Mouse (Mus musculus) heart, embryonic 15.5 days (tissue): ENCODE measurements around the gene Slc25a11. TPM values are rescaled to one million over a fixed set of nuclear protein-coding genes. Genes with fewer than 3 reads are reported as not detected.
A peak's percentile ranks its signal among the peaks of the same experiment; 100 is the strongest.

Experiments used
- ATAC-seq: fragments of 200-750 bp; cut with Nextera tagmentation; replicated peaks from 2 replicates; pipeline ENCODE4 v1.8.0; 2017; ENCODE audit warnings: low read depth, moderate TSS enrichment; ENCODE audit not compliant: insufficient number of reproducible peaks, insufficient read depth, low FRiP score
- H3K27ac ChIP-seq: fragments of 300-500 bp; sonication (generic); 2 replicates; pipeline ENCODE4 v1.5.1; 2015; ENCODE audit warnings: mild to moderate bottlenecking, inconsistent platforms
- H3K27me3 ChIP-seq: fragments of 300-500 bp; sonication (generic); 2 replicates; pipeline ENCODE4 v1.6.1; 2015; ENCODE audit warnings: inconsistent platforms
- H3K36me3 ChIP-seq: fragments of 300-500 bp; sonication (generic); 2 replicates; pipeline ENCODE4 v1.6.1; 2015; ENCODE audit warnings: mild to moderate bottlenecking, inconsistent platforms
- H3K4me1 ChIP-seq: fragments of 300-500 bp; sonication (generic); replicated peaks from 2 replicates; pipeline ENCODE4 v1.6.1; 2015; ENCODE audit warnings: inconsistent platforms
- H3K4me2 ChIP-seq: fragments of 300-500 bp; sonication (generic); 2 replicates; pipeline ENCODE4 v1.6.1; 2015; ENCODE audit warnings: inconsistent platforms, mild to moderate bottlenecking, moderate library complexity
- H3K4me3 ChIP-seq: fragments of 300-500 bp; sonication (generic); 2 replicates; pipeline ENCODE4 v1.5.1; 2015; ENCODE audit warnings: mild to moderate bottlenecking, inconsistent platforms
- H3K9ac ChIP-seq: fragments of 300-500 bp; sonication (generic); 2 replicates; pipeline ENCODE4 v1.6.1; 2015; ENCODE audit warnings: mild to moderate bottlenecking, inconsistent platforms
- H3K9me3 ChIP-seq: fragments of 300-500 bp; sonication (generic); replicated peaks from 2 replicates; pipeline ENCODE4 v1.6.1; 2016; ENCODE audit warnings: inconsistent platforms
- WGBS: fragments of 180-500 bp; shearing (Covaris S2); methylation state at CpG from one replicate; pipeline ENCODE4 v1.1.7; 2015; ENCODE audit warnings: mixed read lengths; 5-methylcytosine and 5-hydroxymethylcytosine counted together
- polyA plus RNA-seq: library from polyadenylated mRNA; unstranded; fragments of >200 nt; fragmentation: Nextera tagmentation; extraction: Ambion mirVana; gene quantifications from 2 replicates; pipeline ENCODE4 v1.2.1, GENCODE M21; 2015

The Slc25a11 gene
- polyA plus RNA-seq, 1 experiment from 2014 or later, result 279 TPM

DNA sequence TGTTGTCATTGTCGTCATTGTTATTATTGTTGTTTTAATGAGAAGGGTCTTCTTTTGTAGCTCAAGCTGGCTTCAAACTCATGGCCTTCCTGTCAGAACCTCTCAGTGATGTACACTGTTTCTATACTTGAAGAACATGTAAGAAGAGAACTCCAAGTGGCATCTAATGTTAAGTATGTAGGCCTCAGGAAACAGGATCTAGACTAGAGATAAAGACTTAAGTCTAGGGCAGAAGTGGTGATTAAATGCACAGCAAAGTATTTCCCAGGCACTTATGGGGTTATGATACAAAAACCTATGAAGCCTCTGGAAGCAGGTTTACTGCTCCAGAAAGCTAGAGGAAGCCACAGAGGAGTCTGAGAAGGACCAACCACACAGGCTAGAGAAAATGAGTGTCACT lies 9.0 kb downstream of the Slc25a11 start:
- no peak overlapping the region for H3K9ac ChIP-seq
- no peaks in the 10 kb centered on the region for H3K9me3 ChIP-seq
- no peaks in the 10 kb centered on the region for H3K27me3 ChIP-seq
- H3K4me3 ChIP-seq, result no peak overlapping the region
- H3K4me2 ChIP-seq, result no peak overlapping the region
- WGBS, result 54% methylated on average over 1 of the region's 1 CpGs
- no peak for ATAC-seq
- H3K4me1 ChIP-seq, result peaks cover 9% of the 10 kb centered on the region
- H3K36me3 ChIP-seq, result no peaks in the 10 kb centered on the region
- peak overlapping the region; percentile 46; the same call in 1 of the 2 replicates for H3K27ac ChIP-seq

DNA sequence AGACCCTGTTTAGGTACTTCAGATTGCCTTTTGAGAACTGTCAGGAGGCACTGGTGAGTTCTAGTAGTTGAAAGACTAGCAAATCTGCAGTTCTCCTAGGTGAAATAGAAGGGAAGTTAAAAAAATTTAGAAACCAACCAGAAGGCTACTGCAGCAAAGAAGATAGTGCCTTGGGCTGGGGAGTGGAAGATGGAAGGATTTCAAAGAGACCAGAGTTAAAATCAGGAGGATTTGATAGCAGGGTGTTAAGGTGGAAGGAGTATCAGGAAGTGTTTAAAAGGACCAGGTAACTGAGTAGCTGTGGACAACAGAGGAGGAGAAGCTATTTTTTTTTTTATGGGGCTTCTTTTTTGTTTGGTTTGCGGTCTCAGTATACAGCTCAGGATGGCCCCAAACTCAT lies 9.5 kb downstream of the Slc25a11 start:
- no peak overlapping the region for H3K4me3 ChIP-seq
- no peak overlapping the region for H3K9ac ChIP-seq
- H3K9me3 ChIP-seq, result no peaks in the 10 kb centered on the region
- no peaks in the 10 kb centered on the region for H3K27me3 ChIP-seq
- H3K27ac ChIP-seq, result 0 out of 2 replicates have a peak overlapping the region, but pooled peaks have one; percentile 46
- WGBS, result 96% methylated on average over 1 of the region's 1 CpGs
- H3K4me1 ChIP-seq, result peaks cover 9% of the 10 kb centered on the region
- no peaks in the 10 kb centered on the region for H3K36me3 ChIP-seq
- H3K4me2 ChIP-seq, result no peak overlapping the region
- ATAC-seq, result no peak

DNA sequence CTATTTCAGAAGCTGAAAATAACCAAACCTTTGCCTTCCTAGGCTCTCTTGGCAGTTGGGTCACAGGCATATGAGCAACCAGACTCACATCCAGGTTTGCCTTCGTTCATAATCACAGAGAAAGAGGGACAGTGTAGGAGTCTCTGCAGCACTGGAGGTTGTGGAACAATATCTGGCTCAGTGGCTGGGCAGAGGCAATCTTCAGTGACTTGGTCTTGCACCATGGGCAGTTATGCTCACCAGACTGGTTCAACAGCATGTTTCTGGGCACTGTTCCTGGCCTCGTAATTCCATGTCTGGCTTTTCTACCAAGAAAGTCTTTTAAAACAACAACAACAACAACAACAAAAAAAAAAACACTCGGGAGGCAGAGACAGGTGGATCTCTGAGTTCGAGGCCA lies 11.7 kb downstream of the Slc25a11 start:
- H3K9ac ChIP-seq, result no peak overlapping the region

DNA sequence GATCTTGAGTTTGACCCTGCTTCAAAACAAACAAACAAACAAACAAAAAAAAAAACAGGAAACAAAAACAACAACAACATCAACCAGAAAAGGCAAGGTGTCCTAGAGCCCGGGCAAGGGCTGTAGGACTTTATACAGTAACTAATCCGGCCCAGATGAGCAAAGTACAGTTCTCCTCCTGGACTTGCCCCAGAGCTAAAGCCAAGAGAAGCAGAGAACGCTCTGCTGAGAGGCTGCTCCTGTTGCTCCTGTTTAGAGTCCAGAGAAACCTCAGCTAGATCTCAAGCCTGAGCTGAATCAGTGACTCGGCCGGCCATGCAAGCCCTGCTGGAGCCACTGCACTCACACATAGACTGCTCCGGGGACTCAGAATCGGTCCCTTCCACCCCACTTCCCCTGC lies 17.1 kb downstream of the Slc25a11 start:
- H3K4me3 ChIP-seq, result no peak overlapping the region
- H3K9me3 ChIP-seq, result no peaks in the 10 kb centered on the region
- H3K36me3 ChIP-seq, result no peaks in the 10 kb centered on the region
- 76% methylated on average over 7 of the region's 7 CpGs for WGBS
- H3K27me3 ChIP-seq, result no peaks in the 10 kb centered on the region
- H3K4me2 ChIP-seq, result no peak overlapping the region
- no peak overlapping the region for H3K27ac ChIP-seq
- no peaks in the 10 kb centered on the region for H3K4me1 ChIP-seq
- ATAC-seq, result no peak
- no peak overlapping the region; the same call in 1 of the 2 replicates for H3K9ac ChIP-seq

More for the DNA sequence above, 11.7 kb downstream of the Slc25a11 start:
- Histone ChIP-seq H3K36me3 (no peaks in the 10 kb centered on the region), H3K4me3 (no peak overlapping the region), H3K4me1 (peaks cover 9% of the 10 kb centered on the region), H3K27me3 (no peaks in the 10 kb centered on the region), H3K4me2 (no peak overlapping the region), H3K27ac (no peak overlapping the region), H3K9me3 (no peaks in the 10 kb centered on the region)
- 81% methylated on average over 4 of the region's 4 CpGs for WGBS
- no peak for ATAC-seq

GRCm38 (mm10) chr11:70629557-70629956 lies 17.7 kb downstream of the Slc25a11 start:
- WGBS, result 49% methylated on average over 5 of the region's 5 CpGs
- Histone ChIP-seq H3K4me2 (no peak overlapping the region), H3K27ac (no peak overlapping the region), H3K9me3 (no peaks in the 10 kb centered on the region), H3K9ac (no peak overlapping the region), H3K27me3 (no peaks in the 10 kb centered on the region), H3K4me3 (no peak overlapping the region), H3K4me1 (no peaks in the 10 kb centered on the region), H3K36me3 (no peaks in the 10 kb centered on the region)
- ATAC-seq, result no peak

DNA sequence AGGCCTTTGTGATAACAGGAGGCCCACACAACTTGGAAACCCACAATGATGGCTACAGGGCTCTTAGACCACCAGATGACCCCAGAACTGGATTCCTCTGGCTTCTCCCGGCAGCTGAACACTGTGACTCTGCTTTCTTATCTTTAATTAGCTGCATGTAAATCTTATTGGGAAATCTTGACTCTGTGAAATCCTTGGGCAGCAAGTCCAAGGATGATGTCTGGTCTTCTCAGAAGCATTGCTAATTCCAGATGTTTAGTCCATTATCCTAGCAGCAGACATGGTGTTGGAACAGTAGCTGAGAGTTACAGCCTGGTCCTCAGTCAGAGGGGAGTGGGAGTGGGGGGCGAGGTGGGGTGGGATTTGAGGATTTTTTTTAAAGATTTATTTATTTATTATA lies 18.8 kb downstream of the Slc25a11 start:
- H3K4me3 ChIP-seq, result no peak overlapping the region

GRCm38 (mm10) chr11:70626877-70627276 lies 20.4 kb downstream of the Slc25a11 start:
- no peaks in the 10 kb centered on the region for H3K36me3 ChIP-seq
- no peak overlapping the region for H3K4me3 ChIP-seq
- no peak overlapping the region for H3K4me2 ChIP-seq
- ATAC-seq, result no peak
- no peaks in the 10 kb centered on the region for H3K27me3 ChIP-seq
- H3K27ac ChIP-seq, result no peak overlapping the region
- peaks cover 3% of the 10 kb centered on the region; the same call in 1 of the 2 replicates for H3K4me1 ChIP-seq
- H3K9me3 ChIP-seq, result no peaks in the 10 kb centered on the region
- 70% methylated on average over 4 of the region's 4 CpGs for WGBS
- H3K9ac ChIP-seq, result no peak overlapping the region

More for the DNA sequence above, 18.8 kb downstream of the Slc25a11 start:
- Histone ChIP-seq H3K4me1 (no peaks in the 10 kb centered on the region), H3K4me2 (no peak overlapping the region), H3K27ac (no peak overlapping the region), H3K27me3 (no peaks in the 10 kb centered on the region), H3K9me3 (no peaks in the 10 kb centered on the region), H3K9ac (no peak overlapping the region), H3K36me3 (no peaks in the 10 kb centered on the region)
- ATAC-seq, result no peak
- WGBS, result 55% methylated on average over 2 of the region's 2 CpGs

DNA sequence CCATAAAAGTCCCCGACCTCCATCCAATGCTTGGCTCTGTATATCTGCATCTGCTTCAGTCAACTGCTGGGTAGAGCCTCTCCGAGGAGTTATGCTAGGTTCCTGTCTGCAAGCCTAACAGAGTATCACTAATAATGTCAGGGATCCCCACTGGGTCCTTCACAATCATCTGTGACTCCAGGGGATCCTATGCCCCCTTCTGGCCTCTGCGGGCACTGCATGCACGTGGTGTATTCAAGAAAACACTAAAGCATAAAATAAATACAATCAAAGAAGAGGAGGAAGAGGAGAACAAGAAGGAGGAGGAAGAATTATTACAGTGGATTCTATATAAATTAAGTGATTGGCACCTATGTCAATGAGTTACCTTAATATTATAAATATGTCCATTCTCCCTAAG lies 21.8 kb downstream of the Slc25a11 start:
- Histone ChIP-seq H3K36me3 (no peaks in the 10 kb centered on the region), H3K4me3 (no peak overlapping the region), H3K27ac (no peak overlapping the region), H3K9ac (no peak overlapping the region), H3K27me3 (no peaks in the 10 kb centered on the region), H3K9me3 (no peaks in the 10 kb centered on the region), H3K4me1 (peaks cover 5% of the 10 kb centered on the region; the same call in 1 of the 2 replicates), H3K4me2 (no peak overlapping the region)
- no peak for ATAC-seq
- WGBS, result 53% methylated on average over 4 of the region's 4 CpGs

- no peak overlapping the region for H3K4me3 ChIP-seq
- H3K27ac ChIP-seq, result no peak overlapping the region
- WGBS, result 63% methylated on average over 10 of the region's 10 CpGs
- peaks cover 5% of the 10 kb centered on the region; the same call in 1 of the 2 replicates for H3K4me1 ChIP-seq
- H3K27me3 ChIP-seq, result no peaks in the 10 kb centered on the region
- no peak overlapping the region for H3K4me2 ChIP-seq
- H3K9me3 ChIP-seq, result no peaks in the 10 kb centered on the region
- no peak for ATAC-seq
- no peaks in the 10 kb centered on the region for H3K36me3 ChIP-seq
- no peak overlapping the region for H3K9ac ChIP-seq
Observed at GRCm38 (mm10) chr11:70623053-70623742, 24.1 kb downstream of the Slc25a11 start.

- Histone ChIP-seq H3K9me3 (no peaks in the 10 kb centered on the region), H3K27ac (0 out of 2 replicates have a peak overlapping the region, but pooled peaks have one; percentile 21), H3K36me3 (no peaks in the 10 kb centered on the region), H3K4me2 (no peak overlapping the region), H3K9ac (no peak overlapping the region), H3K27me3 (no peaks in the 10 kb centered on the region), H3K4me3 (no peak overlapping the region), H3K4me1 (peaks cover 5% of the 10 kb centered on the region; the same call in 1 of the 2 replicates)
- 39% methylated on average over 7 of the region's 7 CpGs for WGBS
- ATAC-seq, result no peak
Observed at GRCm38 (mm10) chr11:70621972-70622814, 25.1 kb downstream of the Slc25a11 start.

GRCm38 (mm10) chr11:70619101-70619500 lies 28.2 kb downstream of the Slc25a11 start, which contains the start of gene Chrne:
Chrne (minus strand) TSS chr11:70619216.
- H3K36me3 ChIP-seq, result no peaks in the 10 kb centered on the region
- H3K4me2 ChIP-seq, result no peak within 1 kb of the TSS
- H3K9ac ChIP-seq, result no peak within 1 kb of the TSS
- peaks cover 6% of the 10 kb centered on the region for H3K27me3 ChIP-seq
- H3K4me3 ChIP-seq, result no peak within 1 kb of the TSS
- H3K4me1 ChIP-seq, result peaks cover 21% of the 10 kb centered on the region
- no peak within 1 kb of the TSS for H3K27ac ChIP-seq
- H3K9me3 ChIP-seq, result no peaks in the 10 kb centered on the region
- ATAC-seq, result no peak
- WGBS, result 27% methylated on average over 1 of the region's 1 CpGs
